Mouse (Mus musculus) MEL (cell line): ENCODE results near the gene Olfr435.

Experiments
- CTCF ChIP-seq, 3 experiments: IDR thresholded peaks in 2 of 3; conservative IDR thresholded peaks in 1 of 3; 2 replicates each; pipeline ENCODE4 v1.5.1; 2011 to 2012; ENCODE audit warnings: low read length in 3 of 3, low read depth in 2 of 3, mild to moderate bottlenecking in 2 of 3, improper control_type of control experiment in 1 of 3, inconsistent platforms in 1 of 3, mixed read lengths in 1 of 3, moderate library complexity in 1 of 3; ENCODE audit not compliant: control insufficient read depth in 1 of 3, insufficient read depth in 1 of 3, poor library complexity in 1 of 3, severe bottlenecking in 1 of 3
- JUND ChIP-seq: IDR thresholded peaks from 2 replicates; pipeline ENCODE4 v1.6.1; 2011; ENCODE audit warnings: low read depth, mild to moderate bottlenecking, improper control_type of control experiment, low read length
- MYC ChIP-seq: IDR thresholded peaks from 2 replicates; pipeline ENCODE4 v1.6.1; 2011; ENCODE audit warnings: low read depth, mild to moderate bottlenecking, low read length, improper control_type of control experiment, moderate library complexity
- RAD21 ChIP-seq: IDR thresholded peaks from 2 replicates; pipeline ENCODE4 v1.6.1; 2011; ENCODE audit warnings: mild to moderate bottlenecking, low read depth, low read length, improper control_type of control experiment
- USF2 ChIP-seq, 2 experiments: IDR thresholded peaks; 2 replicates each; pipeline ENCODE4 v1.6.1; 2011 to 2012; ENCODE audit warnings: improper control_type of control experiment in 2 of 2, low read length in 2 of 2, borderline replicate concordance in 1 of 2, inconsistent platforms in 1 of 2, low read depth in 1 of 2, mild to moderate bottlenecking in 1 of 2; ENCODE audit not compliant: insufficient read depth in 1 of 2

GRCm38 (mm10) chr6:43178129-43178528 lies 18.8 kb upstream of the Olfr435 start:
- TF ChIP-seq MYC: no peak
- TF ChIP-seq USF2 (IDR thresholded peaks at IDR 0.05; ENCODE audit: borderline replicate concordance in 1 of 2, insufficient read depth in 1 of 2, low read depth in 1 of 2, low read length in 2 of 2): no peak
- TF ChIP-seq CTCF (IDR thresholded peaks at IDR 0.05 in 2 of 3, conservative IDR thresholded peaks at IDR 0.05 in 1 of 3; ENCODE audit: control insufficient read depth in 1 of 3, insufficient read depth in 1 of 3, low read depth in 2 of 3, low read length in 3 of 3, poor library complexity in 1 of 3, severe bottlenecking in 1 of 3): no peak
- no peak for TF ChIP-seq RAD21
- TF ChIP-seq JUND: no peak
